Mouse (Mus musculus) MEL (cell line): ENCODE measurements around the gene Fkbp10.

Experiments
- CTCF ChIP-seq, 3 experiments: IDR thresholded peaks in 2 of 3; conservative IDR thresholded peaks in 1 of 3; 2 replicates each; pipeline ENCODE4 v1.5.1; 2011 to 2012; ENCODE audit warnings: low read length in 3 of 3, low read depth in 2 of 3, mild to moderate bottlenecking in 2 of 3, improper control_type of control experiment in 1 of 3, inconsistent platforms in 1 of 3, mixed read lengths in 1 of 3, moderate library complexity in 1 of 3; ENCODE audit not compliant: control insufficient read depth in 1 of 3, insufficient read depth in 1 of 3, poor library complexity in 1 of 3, severe bottlenecking in 1 of 3
- E2F4 ChIP-seq: IDR thresholded peaks from 2 replicates; pipeline ENCODE4 v1.6.1; 2011; ENCODE audit warnings: low read depth, low read length, improper control_type of control experiment, borderline replicate concordance
- GABPA ChIP-seq: IDR thresholded peaks from 2 replicates; pipeline ENCODE4 v1.6.1; 2012; ENCODE audit warnings: low read depth, mild to moderate bottlenecking, inconsistent platforms, low read length, improper control_type of control experiment, moderate library complexity
- MEF2A ChIP-seq: IDR thresholded peaks from 2 replicates; pipeline ENCODE4 v1.6.1; 2014; ENCODE audit warnings: low read depth, mild to moderate bottlenecking, inconsistent platforms, low read length, improper control_type of control experiment; ENCODE audit not compliant: poor library complexity, insufficient replicate concordance, severe bottlenecking; ENCODE audit errors: extremely low read depth
- POLR2A ChIP-seq, 2 experiments: IDR thresholded peaks; 2 replicates each; pipeline ENCODE4 v1.6.1; 2011 to 2012; ENCODE audit warnings: low read length in 2 of 2, mild to moderate bottlenecking in 2 of 2, control low read depth in 1 of 2, improper control_type of control experiment in 1 of 2, low read depth in 1 of 2, moderate library complexity in 1 of 2; ENCODE audit not compliant: control insufficient read depth in 1 of 2, insufficient read depth in 1 of 2, poor library complexity in 1 of 2
- POLR2AphosphoS2 ChIP-seq: IDR thresholded peaks from 2 replicates; pipeline ENCODE4 v1.6.1; 2011; ENCODE audit warnings: low read length, improper control_type of control experiment
- POLR2AphosphoS5 ChIP-seq: IDR thresholded peaks from 2 replicates; pipeline ENCODE4 v1.6.1; 2012; ENCODE audit warnings: low read depth, borderline replicate concordance, mild to moderate bottlenecking, inconsistent platforms, low read length, moderate library complexity, mixed read lengths
- TAL1 ChIP-seq: IDR thresholded peaks from 2 replicates; pipeline ENCODE4 v1.6.1; 2012; ENCODE audit warnings: mild to moderate bottlenecking, inconsistent platforms, low read length, moderate library complexity, mixed read lengths
- UBTF ChIP-seq: IDR thresholded peaks from 2 replicates; pipeline ENCODE4 v1.6.1; 2012; ENCODE audit warnings: low read depth, mild to moderate bottlenecking, inconsistent platforms, low read length, improper control_type of control experiment, moderate library complexity, borderline replicate concordance; ENCODE audit not compliant: insufficient read depth
- ZC3H11A ChIP-seq: IDR thresholded peaks from 2 replicates; pipeline ENCODE4 v1.6.1; 2012; ENCODE audit warnings: low read depth, mild to moderate bottlenecking, inconsistent platforms, low read length, improper control_type of control experiment

GRCm38 (mm10) chr11:100376005-100376404, 39.5 kb upstream of the Fkbp10 start:
- TF ChIP-seq CTCF (IDR thresholded peaks at IDR 0.05 in 2 of 3, conservative IDR thresholded peaks at IDR 0.05 in 1 of 3; ENCODE audit: control insufficient read depth in 1 of 3, insufficient read depth in 1 of 3, low read depth in 2 of 3, low read length in 3 of 3, poor library complexity in 1 of 3, severe bottlenecking in 1 of 3) (no peak), GABPA (no peak), MEF2A (no peak), POLR2AphosphoS2 (no peak), POLR2AphosphoS5 (no peak), TAL1 (no peak), ZC3H11A (no peak), POLR2A (IDR thresholded peaks at IDR 0.05; ENCODE audit: control insufficient read depth in 1 of 2, insufficient read depth in 1 of 2, low read depth in 1 of 2, low read length in 2 of 2, poor library complexity in 1 of 2) (no peak), E2F4 (no peak), UBTF (no peak)
